Mouse (Mus musculus): ENCODE measurements around the gene Pole3. TPM values are rescaled to one million over a fixed set of nuclear protein-coding genes. Genes with fewer than 3 reads are reported as not detected.

Gene Pole3
- total RNA-seq, 1 experiment = 32.1 TPM

DNA sequence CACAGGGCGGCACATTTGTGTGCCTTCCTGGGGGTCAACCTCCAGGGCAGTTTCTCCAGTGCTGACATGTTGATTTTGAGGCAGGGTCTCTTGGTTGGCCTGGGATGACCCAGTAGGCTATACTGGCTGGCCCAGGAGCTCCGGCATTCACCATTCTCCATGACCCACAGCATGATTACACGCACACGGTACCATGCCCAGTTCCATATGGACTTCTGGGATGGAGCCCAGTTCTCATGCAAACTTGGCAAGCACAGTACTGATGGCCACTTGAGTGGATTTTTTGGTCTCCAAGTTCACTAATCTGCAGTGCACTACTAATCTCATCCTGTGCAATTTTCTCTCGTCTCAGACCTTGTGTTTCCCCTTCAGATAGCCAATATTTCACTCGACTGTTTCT is 42.8 kb upstream of the Pole3 start:
- DNase-seq (ENCODE audit: low read depth, low spot score) = no peak
- H3K4me3 ChIP-seq (ENCODE audit: insufficient read depth in 1 of 2, low read depth in 1 of 2, low read length in 2 of 2, poor library complexity in 1 of 2, severe bottlenecking in 1 of 2) = no peak overlapping the region
- H3K9ac ChIP-seq (ENCODE audit: insufficient read depth, low read depth, low read length, poor library complexity, severe bottlenecking) = no peak overlapping the region
- H3K36me3 ChIP-seq (ENCODE audit: control insufficient read depth, insufficient read depth, low read length, poor library complexity, severe bottlenecking) = no peaks in the 10 kb centered on the region
- in situ Hi-C loops (cut with MboI; ENCODE audit: low sequenced_read_pairs in 2 of 2, unreplicated experiment in 2 of 2) = loop anchor here (10.0 to 25.0 kb wide), 2 partner anchors 127 to 195 kb away; no protein-coding TSS in a partner anchor
- no peak for TF ChIP-seq ZNF384 (IDR thresholded peaks at IDR 0.05; ENCODE audit: low read depth, low read length)
- no peak for TF ChIP-seq MAFK (IDR thresholded peaks at IDR 0.05; ENCODE audit: insufficient read depth, low read depth, low read length)
- no peak for TF ChIP-seq ZC3H11A (IDR thresholded peaks at IDR 0.05; ENCODE audit: borderline replicate concordance, low read depth, low read length)
- H3K4me1 ChIP-seq (ENCODE audit: control insufficient read depth in 2 of 2, insufficient read depth in 2 of 2, low read length in 2 of 2, poor library complexity in 1 of 2) = no peaks in the 10 kb centered on the region
- no peak overlapping the region for H3K27ac ChIP-seq (ENCODE audit: insufficient read depth, low read depth, low read length, poor library complexity, severe bottlenecking)
- no peaks in the 10 kb centered on the region for H3K9me3 ChIP-seq (ENCODE audit: control insufficient read depth, insufficient read depth, low read depth, low read length)

- H3K9ac ChIP-seq (ENCODE audit: insufficient read depth, low read depth, low read length, poor library complexity, severe bottlenecking) = no peak overlapping the region
- no peaks in the 10 kb centered on the region for H3K4me1 ChIP-seq (ENCODE audit: control insufficient read depth in 2 of 2, insufficient read depth in 2 of 2, low read length in 2 of 2, poor library complexity in 1 of 2)
- H3K4me3 ChIP-seq (ENCODE audit: insufficient read depth in 1 of 2, low read depth in 1 of 2, low read length in 2 of 2, poor library complexity in 1 of 2, severe bottlenecking in 1 of 2) = no peak overlapping the region
- DNase-seq (ENCODE audit: low read depth, low spot score) = no peak
- in situ Hi-C loops (cut with MboI; ENCODE audit: low sequenced_read_pairs in 2 of 2, unreplicated experiment in 2 of 2) = loop anchor here (10.0 to 25.0 kb wide), 2 partner anchors 128 to 196 kb away; no protein-coding TSS in a partner anchor
- no peak overlapping the region for H3K27ac ChIP-seq (ENCODE audit: insufficient read depth, low read depth, low read length, poor library complexity, severe bottlenecking)
- H3K9me3 ChIP-seq (ENCODE audit: control insufficient read depth, insufficient read depth, low read depth, low read length) = no peaks in the 10 kb centered on the region
- no peak for TF ChIP-seq ZNF384 (IDR thresholded peaks at IDR 0.05; ENCODE audit: low read depth, low read length)
- no peak for TF ChIP-seq ZC3H11A (IDR thresholded peaks at IDR 0.05; ENCODE audit: borderline replicate concordance, low read depth, low read length)
- no peak for TF ChIP-seq MAFK (IDR thresholded peaks at IDR 0.05; ENCODE audit: insufficient read depth, low read depth, low read length)
- no peak for TF ChIP-seq CHD2 (IDR thresholded peaks at IDR 0.05; ENCODE audit: low read depth, low read length)
- no peak for TF ChIP-seq HCFC1 (IDR thresholded peaks at IDR 0.05; ENCODE audit: borderline replicate concordance, insufficient read depth, low read length)
- no peaks in the 10 kb centered on the region for H3K36me3 ChIP-seq (ENCODE audit: control insufficient read depth, insufficient read depth, low read length, poor library complexity, severe bottlenecking)
Observed at GRCm38 (mm10) chr4:62566530-62566929, 41.7 kb upstream of the Pole3 start.

DNA sequence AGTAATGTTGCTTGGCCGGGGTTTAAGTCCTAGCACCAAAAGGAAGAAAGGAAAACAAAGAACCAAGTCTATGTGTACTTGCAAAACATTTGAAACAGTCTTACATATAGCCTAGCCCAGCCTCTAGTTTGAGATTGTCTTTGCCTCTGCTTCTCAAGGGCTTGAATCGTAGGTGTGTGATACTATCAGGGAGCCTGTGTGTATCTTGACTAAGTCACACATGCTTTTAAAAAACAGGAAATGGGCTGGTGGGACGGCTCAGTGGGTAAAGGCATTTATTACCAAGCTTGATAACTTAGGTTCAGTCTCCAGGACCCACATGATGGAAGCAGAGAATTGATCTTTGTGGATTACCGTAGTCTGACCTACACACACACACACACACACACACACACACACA is 37.1 kb upstream of the Pole3 start:
- Histone ChIP-seq H3K4me1 (ENCODE audit: control insufficient read depth in 2 of 2, insufficient read depth in 2 of 2, low read length in 2 of 2, poor library complexity in 1 of 2) (no peaks in the 10 kb centered on the region), H3K27ac (ENCODE audit: insufficient read depth, low read depth, low read length, poor library complexity, severe bottlenecking) (no peak overlapping the region), H3K4me3 (ENCODE audit: insufficient read depth in 1 of 2, low read depth in 1 of 2, low read length in 2 of 2, poor library complexity in 1 of 2, severe bottlenecking in 1 of 2) (no peak overlapping the region), H3K36me3 (ENCODE audit: control insufficient read depth, insufficient read depth, low read length, poor library complexity, severe bottlenecking) (no peaks in the 10 kb centered on the region), H3K9me3 (ENCODE audit: control insufficient read depth, insufficient read depth, low read depth, low read length) (no peaks in the 10 kb centered on the region), H3K9ac (ENCODE audit: insufficient read depth, low read depth, low read length, poor library complexity, severe bottlenecking) (no peak overlapping the region)
- no peak for DNase-seq (ENCODE audit: low read depth, low spot score)
- in situ Hi-C loops (cut with MboI; ENCODE audit: low sequenced_read_pairs in 2 of 2, unreplicated experiment in 2 of 2) = loop anchor here (10.0 to 25.0 kb wide), 2 partner anchors 133 to 200 kb away; no protein-coding TSS in a partner anchor
- TF ChIP-seq HCFC1 (IDR thresholded peaks at IDR 0.05; ENCODE audit: borderline replicate concordance, insufficient read depth, low read length) (no peak), CHD2 (IDR thresholded peaks at IDR 0.05; ENCODE audit: low read depth, low read length) (no peak), MAFK (IDR thresholded peaks at IDR 0.05; ENCODE audit: insufficient read depth, low read depth, low read length) (no peak), ZNF384 (IDR thresholded peaks at IDR 0.05; ENCODE audit: low read depth, low read length) (no peak), ZC3H11A (IDR thresholded peaks at IDR 0.05; ENCODE audit: borderline replicate concordance, low read depth, low read length) (no peak)

DNA sequence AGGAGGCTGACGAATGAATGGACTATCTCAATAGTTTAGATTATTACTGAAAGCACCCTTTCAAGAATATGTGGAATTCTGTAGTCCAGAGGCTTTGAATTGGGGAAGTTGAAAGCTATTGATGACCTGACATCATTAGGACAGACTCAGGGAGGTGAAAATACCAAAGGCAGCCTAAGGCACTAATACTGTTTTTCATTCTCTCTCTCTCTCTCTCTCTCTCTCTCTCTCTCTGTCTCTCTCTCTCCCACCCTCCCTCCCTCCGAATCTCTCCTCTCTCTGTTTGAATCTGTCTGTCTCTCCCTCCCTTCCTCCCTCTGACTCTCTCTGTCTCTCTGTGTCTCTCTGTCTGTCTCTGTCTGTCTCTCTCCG is 36.7 kb upstream of the Pole3 start:
- no peak for DNase-seq (ENCODE audit: low read depth, low spot score)
- Histone ChIP-seq H3K9ac (ENCODE audit: insufficient read depth, low read depth, low read length, poor library complexity, severe bottlenecking) (no peak overlapping the region), H3K4me3 (ENCODE audit: insufficient read depth in 1 of 2, low read depth in 1 of 2, low read length in 2 of 2, poor library complexity in 1 of 2, severe bottlenecking in 1 of 2) (no peak overlapping the region), H3K4me1 (ENCODE audit: control insufficient read depth in 2 of 2, insufficient read depth in 2 of 2, low read length in 2 of 2, poor library complexity in 1 of 2) (no peaks in the 10 kb centered on the region), H3K27ac (ENCODE audit: insufficient read depth, low read depth, low read length, poor library complexity, severe bottlenecking) (no peak overlapping the region), H3K9me3 (ENCODE audit: control insufficient read depth, insufficient read depth, low read depth, low read length) (no peaks in the 10 kb centered on the region), H3K36me3 (ENCODE audit: control insufficient read depth, insufficient read depth, low read length, poor library complexity, severe bottlenecking) (no peaks in the 10 kb centered on the region)
- in situ Hi-C loops (cut with MboI; ENCODE audit: low sequenced_read_pairs in 2 of 2, unreplicated experiment in 2 of 2) = loop anchor here (10.0 to 25.0 kb wide), 2 partner anchors 133 to 201 kb away; no protein-coding TSS in a partner anchor
- TF ChIP-seq ZNF384 (IDR thresholded peaks at IDR 0.05; ENCODE audit: low read depth, low read length) = no peak
- TF ChIP-seq CHD2 (IDR thresholded peaks at IDR 0.05; ENCODE audit: low read depth, low read length) = no peak
- TF ChIP-seq ZC3H11A (IDR thresholded peaks at IDR 0.05; ENCODE audit: borderline replicate concordance, low read depth, low read length) = no peak
- TF ChIP-seq HCFC1 (IDR thresholded peaks at IDR 0.05; ENCODE audit: borderline replicate concordance, insufficient read depth, low read length) = no peak
- no peak for TF ChIP-seq MAFK (IDR thresholded peaks at IDR 0.05; ENCODE audit: insufficient read depth, low read depth, low read length)
